Mouse (Mus musculus) heart, postnatal 0 days (tissue): ENCODE data around the gene Pitpnm3.

Source experiments
- CTCF ChIP-seq: IDR thresholded peaks from 2 replicates; pipeline ENCODE4 v1.5.1; 2016; ENCODE audit warnings: antibody characterized with exemption, control low read depth, low read depth
- EP300 ChIP-seq: IDR thresholded peaks from 2 replicates; pipeline ENCODE4 v1.6.1; 2016; ENCODE audit warnings: antibody characterized with exemption, low read depth

DNA sequence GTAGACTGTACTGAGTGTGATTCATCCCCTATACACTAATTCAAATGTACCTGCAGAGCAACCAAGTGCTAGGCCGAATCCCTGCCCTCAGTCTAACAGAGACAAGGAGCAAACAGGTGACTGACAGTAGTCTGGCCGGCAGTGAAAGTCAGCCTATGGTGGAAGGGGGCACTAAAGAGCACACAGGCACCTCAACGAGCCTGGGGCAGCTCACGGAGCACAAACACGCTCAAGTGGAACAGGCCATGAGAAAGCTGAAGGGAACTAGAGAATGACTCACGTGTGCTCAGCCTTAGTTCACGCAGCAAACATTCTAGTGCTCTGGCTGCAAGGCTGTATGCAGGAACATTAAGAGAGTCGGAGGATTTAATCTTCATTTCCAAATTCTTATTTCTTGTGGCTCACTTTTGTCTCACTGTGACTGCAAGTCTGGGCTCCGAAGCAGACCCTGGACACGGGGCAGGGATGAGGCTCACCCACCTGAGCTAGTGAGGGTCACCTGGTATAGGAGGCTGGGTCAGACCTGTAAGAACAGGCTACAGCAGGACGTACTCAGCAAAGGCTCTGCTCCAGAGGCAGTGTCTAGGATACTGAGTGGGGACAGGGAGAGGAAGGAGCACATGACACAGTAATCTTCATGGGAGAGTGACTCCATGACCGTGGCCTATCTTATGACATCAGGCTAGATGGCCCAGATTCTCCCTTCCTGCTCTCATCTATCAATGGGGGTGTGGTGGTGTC lies 17.7 kb upstream of the Pitpnm3 start:
- TF ChIP-seq CTCF (no peak), EP300 (no peak)
